Mouse (Mus musculus): ENCODE results near the gene Itpr2.

GRCm38 (mm10) chr6:146480925-146481324 lies 21.1 kb downstream of the Itpr2 start:
- no peak for TF ChIP-seq CTCF (IDR thresholded peaks at IDR 0.05; ENCODE audit: low read depth, low read length)
- no peak for TF ChIP-seq TAL1 (conservative IDR thresholded peaks at IDR 0.05; ENCODE audit: low read depth, low read length)
- no peak for TF ChIP-seq GATA1 (IDR thresholded peaks at IDR 0.05; ENCODE audit: borderline replicate concordance, low read length)

Measured in G1E (cell line).